Mouse (Mus musculus): ENCODE data around the gene Phc3.

DNA sequence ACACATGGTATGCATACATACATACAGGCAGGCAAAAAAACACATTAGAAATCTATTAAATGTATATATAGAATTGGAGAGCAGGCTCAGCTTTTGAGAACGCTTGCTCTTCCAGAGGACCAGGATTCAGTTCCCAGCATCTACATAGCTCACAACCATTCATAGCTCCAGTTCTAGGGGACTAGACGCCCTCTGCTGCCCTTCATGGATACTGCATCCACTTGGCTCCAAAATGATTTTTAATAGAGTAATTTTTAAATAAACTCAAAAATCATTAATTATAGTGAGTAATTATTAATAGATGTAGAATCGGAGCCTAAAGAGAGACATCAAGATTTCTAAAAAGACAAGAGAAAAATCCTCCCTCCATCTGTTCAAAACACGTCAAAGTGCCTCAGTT lies 6.1 kb downstream of the Phc3 start:
- TF ChIP-seq CTCF (IDR thresholded peaks at IDR 0.05; ENCODE audit: control insufficient read depth, insufficient read depth, insufficient read length) (no peak), MAX (IDR thresholded peaks at IDR 0.05) (no peak), MYOG (IDR thresholded peaks at IDR 0.05; ENCODE audit: control insufficient read depth, extremely low read depth, insufficient read length) (no peak), FOSL1 (IDR thresholded peaks at IDR 0.05; ENCODE audit: insufficient read depth, low read length, poor library complexity, severe bottlenecking) (no peak), USF1 (IDR thresholded peaks at IDR 0.05; ENCODE audit: low read depth) (no peak), CEBPB (IDR thresholded peaks at IDR 0.05; ENCODE audit: low read depth) (no peak), MYOD1 (IDR thresholded peaks at IDR 0.05; ENCODE audit: control insufficient read depth, insufficient read length, low read depth) (no peak)

Measured in C2C12 (cell line).